Mouse (Mus musculus) hindbrain, postnatal 0 days (tissue): ENCODE data around the gene Cntrl. TPM values are rescaled to one million over a fixed set of nuclear protein-coding genes. Genes with fewer than 3 reads are reported as not detected.

Experiments used
- ATAC-seq: fragments of 200-750 bp; cut with Nextera tagmentation; 2 replicates; pipeline ENCODE4 v1.8.0; 2017; ENCODE audit warnings: mild to moderate bottlenecking, moderate TSS enrichment, moderate library complexity
- DNase-seq: peaks from one replicate; pipeline ENCODE4 v3.0.0-alpha.2; 2015; ENCODE audit warnings: low spot score
- H3K27ac ChIP-seq: fragments of 300-500 bp; sonication (generic); 2 replicates; pipeline ENCODE4 v1.5.1; 2014; ENCODE audit warnings: mild to moderate bottlenecking
- H3K27me3 ChIP-seq: fragments of 300-500 bp; sonication (generic); 2 replicates; pipeline ENCODE4 v1.6.1; 2014; ENCODE audit warnings: low read length, mixed read lengths; ENCODE audit not compliant: insufficient read depth
- H3K36me3 ChIP-seq: fragments of 300-500 bp; sonication (generic); 2 replicates; pipeline ENCODE4 v1.6.1; 2014; ENCODE audit warnings: low read length, mixed read lengths; ENCODE audit not compliant: insufficient read depth
- H3K4me1 ChIP-seq: fragments of 300-500 bp; sonication (generic); 2 replicates; pipeline ENCODE4 v1.6.1; 2014; ENCODE audit warnings: antibody characterized with exemption, low read length, mixed read lengths; ENCODE audit not compliant: insufficient read depth
- H3K4me2 ChIP-seq: fragments of 300-500 bp; sonication (generic); 2 replicates; pipeline ENCODE4 v1.6.1; 2014; ENCODE audit warnings: low read depth, mild to moderate bottlenecking, low read length, moderate library complexity, mixed read lengths
- H3K4me3 ChIP-seq: fragments of 300-500 bp; sonication (generic); 2 replicates; pipeline ENCODE4 v1.5.1; 2014; ENCODE audit warnings: low read length
- H3K9ac ChIP-seq: fragments of 300-500 bp; sonication (generic); replicated peaks from 2 replicates; pipeline ENCODE4 v1.6.1; 2014; ENCODE audit warnings: mild to moderate bottlenecking, low read length, moderate library complexity, mixed read lengths
- H3K9me3 ChIP-seq: fragments of 300-500 bp; sonication (generic); 2 replicates; pipeline ENCODE4 v1.6.1; 2016; ENCODE audit warnings: low read length, mixed read lengths
- CTCF ChIP-seq: IDR thresholded peaks from 2 replicates; pipeline ENCODE4 v1.5.1; 2016; ENCODE audit warnings: antibody characterized with exemption, control low read depth, low read depth
- WGBS: fragments of 180-500 bp; shearing (Covaris S2); extraction: QIAGEN DNeasy Blood & Tissue Kit; methylation state at CpG from one replicate; pipeline ENCODE4 v1.1.7; 2014; 5-methylcytosine and 5-hydroxymethylcytosine counted together
- polyA plus RNA-seq: library from polyadenylated mRNA; unstranded; fragments of >200 nt; fragmentation: Nextera tagmentation; extraction: Ambion mirVana; gene quantifications from 2 replicates; pipeline ENCODE4 v1.2.1, GENCODE M21; 2015
- total RNA-seq: library from RNA; depleted of rRNA; stranded (reverse); fragments of >200 nt; gene quantifications from 2 replicates; pipeline ENCODE4 v1.2.3, GENCODE M21; 2014

The Cntrl gene
- total and polyA plus RNA-seq, 2 experiments from 2014 or later: 9.0 to 10.5 TPM

DNA sequence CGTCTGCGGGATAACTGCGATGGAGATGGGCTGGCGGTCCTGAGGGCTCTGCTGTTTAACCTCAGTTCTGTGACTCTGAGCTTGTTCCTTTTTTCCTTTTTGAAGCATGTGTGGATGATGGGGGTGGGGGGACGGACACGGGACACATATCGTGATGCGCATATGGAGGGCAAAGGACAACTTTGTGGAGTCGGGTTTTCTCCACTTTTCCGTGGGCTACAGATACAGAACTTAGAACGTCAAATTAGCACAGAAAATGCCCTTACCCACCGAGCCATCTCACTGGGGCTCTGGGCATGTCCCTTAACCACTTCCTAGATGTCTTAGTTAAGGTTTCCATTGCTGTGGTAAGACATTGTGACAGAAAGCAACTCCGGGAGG lies 622 bp downstream of the Cntrl start:
- Histone ChIP-seq H3K4me2 (peak overlapping the region; percentile 55), H3K4me3 (peak overlapping the region; percentile 79), H3K27ac (peak overlapping the region; percentile 89), H3K9ac (peak overlapping the region; percentile 72), H3K4me1 (peaks cover 3% of the 10 kb centered on the region; the same call in 1 of the 2 replicates), H3K9me3 (no peaks in the 10 kb centered on the region), H3K27me3 (no peaks in the 10 kb centered on the region), H3K36me3 (no peaks in the 10 kb centered on the region; the same call in 1 of the 2 replicates)
- DNase-seq (no peak), ATAC-seq (no peak; the same call in 1 of the 2 replicates)
- no peak for TF ChIP-seq CTCF
- WGBS: 2% methylated on average over 13 of the region's 13 CpGs

DNA sequence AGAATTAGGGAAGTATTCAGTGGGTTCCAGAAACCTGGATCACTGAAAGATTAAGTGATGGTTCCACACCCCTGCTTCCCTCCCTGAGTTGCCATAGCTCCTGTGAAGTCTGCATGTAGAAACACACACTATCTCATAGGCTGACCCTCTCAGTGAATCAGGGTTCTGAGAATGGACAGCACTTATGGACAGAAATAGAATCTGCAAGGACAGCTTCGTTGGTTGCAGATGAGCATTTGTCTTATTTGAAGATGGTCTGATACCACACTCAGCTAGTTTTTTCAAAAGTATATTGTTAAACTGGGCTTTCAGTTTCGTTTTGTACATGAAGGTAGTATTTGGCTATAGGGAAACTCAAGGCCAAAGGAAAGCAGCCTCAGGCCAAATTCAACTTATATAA lies 1.2 kb downstream of the Cntrl start:
- H3K27ac ChIP-seq: no peak overlapping the region
- H3K9me3 ChIP-seq: no peaks in the 10 kb centered on the region
- H3K36me3 ChIP-seq: no peaks in the 10 kb centered on the region; the same call in 1 of the 2 replicates
- H3K27me3 ChIP-seq: no peaks in the 10 kb centered on the region
- 85% methylated on average over 2 of the region's 2 CpGs for WGBS
- H3K4me2 ChIP-seq: peak overlapping the region; percentile 55
- ATAC-seq: no peak
- TF ChIP-seq CTCF: no peak
- H3K9ac ChIP-seq: no peak overlapping the region
- H3K4me3 ChIP-seq: no peak overlapping the region
- DNase-seq: no peak
- H3K4me1 ChIP-seq: peaks cover 3% of the 10 kb centered on the region; the same call in 1 of the 2 replicates

DNA sequence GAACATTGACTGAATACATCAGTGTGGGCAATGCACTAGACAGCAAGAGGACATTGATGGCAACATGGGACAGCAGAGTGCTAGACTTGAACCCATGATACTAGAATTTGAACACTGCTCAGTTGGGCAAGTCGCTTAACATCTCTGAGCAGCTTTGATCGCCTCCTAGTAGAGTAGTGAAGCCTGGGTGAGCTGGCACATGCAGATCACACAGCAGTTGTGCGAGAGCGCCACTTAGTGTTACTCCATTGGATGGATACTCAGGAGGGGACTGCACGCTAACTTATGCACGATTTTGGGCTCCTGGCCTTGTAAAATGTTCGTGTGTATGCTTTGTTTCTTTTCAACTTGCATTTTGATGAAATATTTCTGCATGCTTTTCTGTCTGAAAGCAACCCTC lies 15.4 kb downstream of the Cntrl start:
- H3K36me3 ChIP-seq: peaks cover 12% of the 10 kb centered on the region; the same call in 1 of the 2 replicates
- WGBS: 70% methylated on average over 7 of the region's 7 CpGs
- ATAC-seq (no peak), DNase-seq (peak; percentile 19)
- no peaks in the 10 kb centered on the region for H3K27me3 ChIP-seq
- H3K9ac ChIP-seq: no peak overlapping the region
- H3K27ac ChIP-seq: no peak overlapping the region
- TF ChIP-seq CTCF: peak; percentile 47
- no peak overlapping the region for H3K4me3 ChIP-seq
- H3K4me2 ChIP-seq: no peak overlapping the region
- no peaks in the 10 kb centered on the region for H3K4me1 ChIP-seq
- H3K9me3 ChIP-seq: no peaks in the 10 kb centered on the region

DNA sequence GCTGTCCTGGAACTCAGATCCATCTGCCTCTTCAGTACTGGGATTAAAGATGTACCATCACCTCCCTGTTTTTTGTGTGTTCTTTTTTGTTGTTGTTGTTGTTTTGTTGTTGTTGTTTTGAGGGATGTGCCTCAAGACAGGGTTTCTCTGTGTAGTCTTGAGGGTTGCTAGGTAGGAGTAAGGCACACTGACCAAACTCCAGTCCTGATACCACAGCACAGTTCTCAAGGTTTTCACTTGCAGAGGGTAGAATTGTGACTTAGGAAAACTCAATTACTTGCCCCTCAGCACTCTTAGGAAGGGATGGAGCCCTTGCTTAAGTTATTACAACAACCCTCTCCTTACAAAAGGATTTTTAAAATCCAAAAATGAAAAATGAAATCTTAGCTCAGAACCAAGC lies 22.2 kb downstream of the Cntrl start:
- H3K27ac ChIP-seq: no peak overlapping the region
- ATAC-seq (no peak), DNase-seq (no peak)
- H3K4me1 ChIP-seq: no peaks in the 10 kb centered on the region
- no peaks in the 10 kb centered on the region for H3K9me3 ChIP-seq
- H3K4me3 ChIP-seq: peak overlapping the region; percentile 42
- no peaks in the 10 kb centered on the region for H3K27me3 ChIP-seq
- peak overlapping the region; percentile 60 for H3K4me2 ChIP-seq
- no peak overlapping the region for H3K9ac ChIP-seq
- peaks cover 4% of the 10 kb centered on the region; the same call in 1 of the 2 replicates for H3K36me3 ChIP-seq
- TF ChIP-seq CTCF: no peak

DNA sequence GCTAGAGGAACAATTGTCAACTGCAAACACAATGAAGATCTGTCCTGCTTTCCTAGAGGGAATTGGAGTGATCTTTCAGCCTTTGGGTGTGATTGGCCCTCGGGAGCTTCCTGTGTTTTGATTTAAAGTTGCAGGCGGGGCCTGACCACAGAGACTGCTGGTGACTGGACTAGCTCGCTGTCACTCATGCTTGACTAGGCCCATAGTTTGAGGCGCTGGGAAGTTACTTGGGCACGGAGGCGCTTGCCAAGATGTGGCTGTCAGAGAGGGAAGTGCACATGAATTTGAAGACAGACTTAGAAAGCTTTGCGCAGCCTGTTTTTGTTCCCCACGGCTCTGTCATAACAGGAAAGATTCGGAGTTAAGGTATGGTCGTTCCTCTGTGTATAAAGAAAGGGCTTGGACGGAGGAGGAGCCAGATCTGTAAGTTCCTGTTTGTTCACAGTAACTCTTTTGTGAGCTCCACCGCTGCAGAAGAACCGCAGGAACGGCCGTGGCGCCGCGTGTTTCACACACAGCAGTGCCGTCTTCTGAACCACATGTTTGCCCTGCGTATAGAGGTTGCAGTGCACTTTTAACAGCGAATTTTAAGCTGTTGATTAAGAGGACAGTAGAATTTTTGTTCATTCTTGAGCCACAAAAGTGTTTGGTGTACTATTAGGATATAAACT lies 22.8 kb downstream of the Cntrl start:
- DNase-seq (peak; percentile 95), ATAC-seq (peak; percentile 99)
- Histone ChIP-seq H3K4me1 (no peaks in the 10 kb centered on the region), H3K9ac (peak overlapping the region; percentile 38; the same call in 1 of the 2 replicates), H3K27ac (no peak overlapping the region; the same call in 1 of the 2 replicates), H3K9me3 (no peaks in the 10 kb centered on the region), H3K4me2 (peak overlapping the region; percentile 60), H3K4me3 (peak overlapping the region; percentile 42), H3K36me3 (peaks cover 8% of the 10 kb centered on the region; the same call in 1 of the 2 replicates), H3K27me3 (no peaks in the 10 kb centered on the region)
- TF ChIP-seq CTCF: peak; percentile 48; the same call in 1 of the 2 replicates
- under 1% methylated on average over 21 of the region's 21 CpGs for WGBS

DNA sequence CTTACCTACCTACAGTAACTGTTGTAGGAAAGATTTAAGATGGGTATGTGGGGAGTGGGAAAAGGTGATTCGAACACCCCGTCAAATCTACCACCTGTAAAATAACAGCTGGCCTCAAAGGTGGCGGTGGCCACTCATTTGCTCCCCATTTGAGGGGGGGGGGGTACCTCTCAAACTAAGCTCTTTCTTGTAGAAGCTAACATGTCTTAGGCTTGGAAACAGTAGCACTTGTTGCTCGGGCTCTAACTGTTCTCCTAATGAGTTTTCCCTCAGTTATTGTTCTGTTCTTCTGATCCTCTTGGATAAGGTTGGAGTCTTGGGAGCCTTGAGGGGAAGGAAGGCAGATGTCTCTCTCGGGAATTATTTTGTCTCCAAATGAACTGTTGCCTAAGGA lies 23.4 kb downstream of the Cntrl start:
- peak overlapping the region; percentile 38; the same call in 1 of the 2 replicates for H3K9ac ChIP-seq
- H3K36me3 ChIP-seq: peaks cover 13% of the 10 kb centered on the region
- H3K27me3 ChIP-seq: no peaks in the 10 kb centered on the region
- no peaks in the 10 kb centered on the region for H3K4me1 ChIP-seq
- no peaks in the 10 kb centered on the region for H3K9me3 ChIP-seq
- no peak overlapping the region for H3K27ac ChIP-seq
- H3K4me3 ChIP-seq: peak overlapping the region; percentile 42
- no peak for ATAC-seq
- TF ChIP-seq CTCF: no peak
- no peak for DNase-seq
- WGBS: 8% methylated on average over 5 of the region's 5 CpGs
- peak overlapping the region; percentile 60 for H3K4me2 ChIP-seq

DNA sequence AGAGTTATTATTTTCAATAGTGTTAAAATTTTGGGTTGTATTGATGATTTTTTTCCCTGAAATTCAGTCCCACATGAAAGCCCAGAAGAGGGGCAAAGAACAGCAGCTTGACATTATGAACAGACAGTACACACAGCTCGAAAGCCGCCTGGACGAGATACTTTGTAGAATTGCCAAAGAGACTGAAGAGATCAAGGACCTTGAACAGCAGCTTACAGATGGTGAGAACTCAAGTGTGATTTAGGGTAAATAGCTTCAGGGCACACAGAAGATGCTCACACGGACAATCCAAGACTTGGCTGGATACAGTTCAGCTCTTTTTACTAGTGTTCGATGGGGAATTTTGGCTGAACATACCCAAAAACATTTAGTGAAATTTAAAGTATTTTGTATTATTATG lies 24.6 kb downstream of the Cntrl start:
- Histone ChIP-seq H3K9me3 (no peaks in the 10 kb centered on the region), H3K4me3 (no peak overlapping the region), H3K36me3 (peaks cover 24% of the 10 kb centered on the region), H3K4me2 (no peak overlapping the region), H3K9ac (no peak overlapping the region), H3K4me1 (no peaks in the 10 kb centered on the region), H3K27ac (no peak overlapping the region), H3K27me3 (no peaks in the 10 kb centered on the region)
- DNase-seq: no peak
- ATAC-seq: no peak
- 57% methylated on average over 5 of the region's 5 CpGs for WGBS
- TF ChIP-seq CTCF: no peak
